Mouse (Mus musculus) liver, embryonic 14.5 days (tissue): ENCODE measurements around the gene Myrip.

Experiments used
- CTCF ChIP-seq: IDR thresholded peaks from 2 replicates; pipeline ENCODE4 v1.5.1; 2016; ENCODE audit warnings: antibody characterized with exemption, low read depth, control low read depth
- EP300 ChIP-seq: IDR thresholded peaks from 2 replicates; pipeline ENCODE4 v1.6.1; 2016; ENCODE audit warnings: antibody characterized with exemption, low read depth

- TF ChIP-seq CTCF (no peak), EP300 (no peak)
Measured at GRCm38 (mm10) chr9:120367526-120367925, 66.2 kb downstream of the Myrip start.
